Mouse (Mus musculus) erythroblast, adult 5-6 weeks (primary cell): ENCODE measurements around the gene Slc1a3. TPM values are rescaled to one million over a fixed set of nuclear protein-coding genes. Genes with fewer than 3 reads are reported as not detected.

Experiments used
- ATAC-seq: replicated peaks from 2 replicates; pipeline ENCODE4 v1.8.0; 2016; ENCODE audit warnings: moderate number of reproducible peaks, mild to moderate bottlenecking, moderate TSS enrichment, inconsistent platforms; ENCODE audit not compliant: poor library complexity, low FRiP score, severe bottlenecking
- total RNA-seq, 2 experiments: library from RNA; stranded (forward) in 1 of 2; stranded (reverse) in 1 of 2; fragments of 150-400 nt in 1 of 2; fragments of 200-764, 138-1000 nt in 1 of 2; gene quantifications; 2 replicates each; pipeline versions ENCODE4 v1.2.3 to v1.2.4; 2015 to 2017; ENCODE audit warnings: low replicate concordance in 2 of 2

Slc1a3 gene
- total RNA-seq, 2 experiments from 2014 or later = 0.34 to 0.38 TPM

- ATAC-seq = no peak
Measured at GRCm38 (mm10) chr15:8625370-8625769, 85.2 kb downstream of the Slc1a3 start.

- ATAC-seq = no peak
Measured at GRCm38 (mm10) chr15:8623879-8624278, 86.7 kb downstream of the Slc1a3 start.

GRCm38 (mm10) chr15:8619479-8620026 lies 91.0 kb downstream of the Slc1a3 start:
- ATAC-seq = no peak

GRCm38 (mm10) chr15:8616290-8616689 lies 94.3 kb downstream of the Slc1a3 start:
- no peak for ATAC-seq

- ATAC-seq = no peak
Measured at GRCm38 (mm10) chr15:8615511-8616224, 94.9 kb downstream of the Slc1a3 start.

GRCm38 (mm10) chr15:8614701-8615100 lies 95.9 kb downstream of the Slc1a3 start:
- no peak for ATAC-seq

- no peak for ATAC-seq
Measured at GRCm38 (mm10) chr15:8605538-8606188, 104.9 kb downstream of the Slc1a3 start.

GRCm38 (mm10) chr15:8602362-8602761 lies 108.2 kb downstream of the Slc1a3 start:
- ATAC-seq = no peak

- ATAC-seq = no peak
Measured at GRCm38 (mm10) chr15:8601312-8602146, 109.0 kb downstream of the Slc1a3 start.

- no peak for ATAC-seq
Measured at GRCm38 (mm10) chr15:8596375-8596900, 114.1 kb downstream of the Slc1a3 start.

GRCm38 (mm10) chr15:8595226-8595625 lies 115.3 kb downstream of the Slc1a3 start:
- ATAC-seq = no peak

GRCm38 (mm10) chr15:8589503-8590116 lies 121.0 kb downstream of the Slc1a3 start:
- peak; percentile 60; the same call in 1 of the 2 replicates for ATAC-seq

GRCm38 (mm10) chr15:8588065-8588464 lies 122.5 kb downstream of the Slc1a3 start:
- ATAC-seq = no peak

GRCm38 (mm10) chr15:8586822-8587281 lies 123.7 kb downstream of the Slc1a3 start:
- ATAC-seq = no peak

Other genes with a start within 250 kb of the Slc1a3 start
- not detected in 2 replicates for gene Gm2310, start 190.8 kb downstream of the Slc1a3 start, total RNA-seq (2015; ENCODE audit: low replicate concordance)
- not detected in 2 replicates for gene Gm2310, start 190.8 kb downstream of the Slc1a3 start, total RNA-seq (2017; ENCODE audit: low replicate concordance)